Mouse (Mus musculus) right cerebral cortex, postnatal 10 days (tissue): ENCODE measurements around the gene Chsy1.

Source experiments
- DNase-seq, 2 experiments: peaks; one replicate each; pipeline ENCODE4 v3.0.0; 2021; ENCODE audit warnings: low spot score in 2 of 2

The Chsy1 gene

GRCm38 (mm10) chr7:66212887-66213286 lies 103.6 kb downstream of the Chsy1 start:
- no peak for DNase-seq

GRCm38 (mm10) chr7:66214477-66214876 lies 105.2 kb downstream of the Chsy1 start:
- DNase-seq = no peak

DNA sequence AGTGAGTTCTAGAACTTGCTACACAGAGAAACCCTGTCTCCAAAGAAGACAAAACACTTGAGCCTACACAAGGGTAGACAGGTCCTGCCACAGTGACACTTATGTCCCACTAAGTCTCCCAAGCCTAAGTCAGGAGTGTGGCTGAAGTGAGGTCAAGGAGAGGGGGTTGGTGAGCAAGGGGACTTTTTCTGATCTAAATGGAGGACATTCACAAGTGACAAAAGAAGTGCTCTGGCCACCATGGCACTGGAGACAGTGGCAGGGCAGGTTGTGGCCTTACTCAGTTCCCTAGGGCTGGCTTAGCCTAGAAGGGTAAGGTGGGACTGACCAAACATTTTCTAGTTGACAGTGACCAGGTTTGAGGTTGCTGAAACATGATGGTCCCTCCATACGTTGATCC lies 106.6 kb downstream of the Chsy1 start:
- DNase-seq = no peak

DNA sequence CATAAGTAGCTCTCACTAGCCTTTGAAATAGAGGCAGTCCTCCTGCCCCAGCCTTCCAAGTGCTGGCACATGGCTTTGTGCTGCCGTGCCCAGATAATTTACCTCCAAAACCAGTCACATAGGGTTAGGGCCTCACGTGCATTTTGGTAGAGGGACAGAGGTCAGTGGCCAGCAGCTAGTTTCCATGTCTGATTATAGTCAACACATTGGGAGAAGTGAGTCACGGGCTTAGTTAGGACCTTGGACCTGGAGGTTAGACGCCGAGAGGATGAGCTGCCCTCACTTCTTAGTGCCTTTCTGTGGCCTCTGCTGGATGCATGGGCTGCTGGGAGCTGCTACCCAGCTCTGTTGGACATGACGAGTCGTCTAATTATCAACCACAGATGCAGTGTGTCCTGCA lies 107.7 kb downstream of the Chsy1 start:
- peak in 1 of 2 experiments; percentile 12 for DNase-seq

DNA sequence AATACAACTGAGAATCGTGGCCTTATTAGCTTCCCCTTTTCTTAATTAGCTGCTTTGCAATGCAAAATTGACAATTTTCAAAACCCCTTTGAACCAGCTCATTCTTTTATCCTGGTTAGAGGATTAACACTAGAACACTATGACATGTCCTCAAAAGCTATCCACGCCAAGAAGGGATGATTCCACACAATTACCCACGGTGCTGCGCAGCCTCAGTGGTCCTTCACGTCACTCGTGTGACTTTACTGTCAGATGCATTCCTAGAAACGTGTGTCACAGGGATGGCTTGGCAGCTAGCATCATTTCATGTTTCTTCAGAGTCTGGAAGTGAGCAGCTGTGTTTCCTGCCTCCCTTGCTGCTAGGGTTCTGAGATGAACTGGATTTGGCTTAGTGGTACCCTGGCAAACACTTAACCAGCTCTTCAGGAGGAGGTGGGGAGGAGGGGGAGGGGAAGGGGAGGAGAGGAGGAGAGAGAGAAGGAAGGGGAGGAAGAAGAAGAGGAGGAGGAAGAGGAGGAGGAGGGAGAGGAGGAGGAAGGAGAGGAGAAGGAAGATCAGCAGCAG lies 108.3 kb downstream of the Chsy1 start:
- DNase-seq = no peak

DNA sequence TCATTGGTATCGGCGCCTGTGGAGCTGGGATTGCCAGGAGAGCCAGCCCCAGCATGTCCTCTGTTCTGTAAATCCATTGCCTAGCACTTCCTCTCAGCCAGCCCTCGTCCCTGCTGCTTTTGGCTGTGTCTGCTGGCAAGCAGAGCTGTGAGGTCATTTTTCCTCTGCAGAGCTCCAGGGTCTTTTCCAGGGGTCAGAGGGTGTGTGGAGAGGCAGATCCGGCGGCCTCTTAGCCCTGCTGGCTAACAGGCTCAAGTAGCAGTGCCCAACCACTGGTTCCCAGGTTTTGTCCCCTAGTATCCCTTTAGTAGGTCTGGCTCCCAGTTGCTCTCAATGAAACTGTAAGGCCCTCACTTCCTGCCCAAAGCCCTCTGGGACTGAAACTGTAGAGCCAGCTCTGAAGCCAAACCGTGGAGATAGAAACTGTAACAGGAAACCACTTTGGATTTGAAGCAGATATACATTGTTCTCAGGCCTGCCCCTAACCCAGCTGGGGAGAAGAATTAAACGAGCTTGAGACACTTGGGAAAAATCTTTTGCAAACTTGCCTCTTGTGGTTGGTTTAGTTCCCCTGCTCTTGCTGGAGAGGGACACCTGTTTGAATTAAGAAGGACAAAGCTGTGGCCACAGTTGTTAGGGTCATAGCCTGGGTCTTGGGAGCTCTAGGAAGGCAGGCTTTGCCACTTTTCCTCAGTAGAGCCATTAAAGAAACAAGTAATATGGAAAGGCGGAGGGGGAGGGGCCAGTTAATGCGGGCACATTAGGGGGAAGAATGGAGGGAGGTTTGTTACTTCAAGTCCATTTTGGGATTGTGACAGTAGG lies 109.1 kb downstream of the Chsy1 start:
- peak; percentile 40 to 52 for DNase-seq

DNA sequence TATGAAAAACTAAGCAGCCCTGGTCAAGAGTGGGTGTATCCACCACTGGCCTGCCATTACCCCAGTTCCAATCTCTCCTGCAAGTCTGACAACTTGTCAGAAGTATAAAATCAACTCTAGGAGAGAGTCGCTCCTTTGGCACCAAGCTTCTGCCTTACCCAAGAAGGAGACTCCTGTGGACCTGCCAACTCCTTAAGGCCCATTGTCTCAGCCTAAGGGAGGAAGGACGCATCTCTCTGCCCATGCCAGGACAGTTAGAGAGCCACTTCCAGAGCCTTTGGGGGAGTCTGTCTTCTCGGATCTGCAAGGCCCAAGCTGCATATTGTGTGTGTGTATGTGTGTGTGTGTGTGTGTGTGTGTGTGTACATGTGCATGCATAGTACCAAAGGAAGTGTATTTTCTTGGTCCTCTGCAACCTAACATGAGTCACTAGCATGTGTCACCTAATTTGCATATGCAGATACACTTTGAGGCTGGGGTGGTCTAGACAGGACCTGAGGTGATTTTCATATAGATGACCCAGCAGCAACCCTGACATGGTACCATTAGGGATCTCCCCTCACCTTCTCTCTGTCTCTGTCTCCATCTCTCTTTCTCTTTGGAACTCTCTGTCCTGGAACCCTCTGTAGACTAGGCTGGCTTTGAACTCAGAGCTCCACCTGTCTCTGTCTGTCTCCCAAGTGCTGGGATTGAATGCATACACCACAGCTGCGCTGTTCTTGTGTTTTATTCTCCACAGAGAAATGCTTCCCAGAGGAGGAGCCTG lies 109.9 kb downstream of the Chsy1 start:
- DNase-seq = no peak

DNA sequence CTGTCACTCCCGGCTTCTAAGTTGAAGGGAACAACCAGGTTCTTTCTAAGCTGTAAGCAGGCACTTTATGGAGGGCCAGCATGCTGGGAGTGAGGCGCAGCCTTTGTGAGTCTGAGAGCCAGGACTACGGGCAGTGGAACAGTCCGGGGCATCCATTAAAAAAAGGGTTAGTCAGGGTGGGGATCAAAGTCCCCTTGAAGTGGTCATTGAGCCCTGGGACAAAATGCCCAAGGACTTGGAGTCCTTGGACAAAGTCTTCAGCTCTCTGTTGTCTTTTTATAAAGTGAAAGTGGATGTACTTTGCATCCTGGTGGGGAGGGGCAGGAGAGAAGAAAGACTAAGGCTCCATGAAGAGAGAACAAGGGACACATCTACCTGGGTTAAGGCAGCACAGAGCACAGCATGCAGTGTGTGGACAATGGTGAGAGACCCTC lies 110.5 kb downstream of the Chsy1 start:
- no peak for DNase-seq

DNA sequence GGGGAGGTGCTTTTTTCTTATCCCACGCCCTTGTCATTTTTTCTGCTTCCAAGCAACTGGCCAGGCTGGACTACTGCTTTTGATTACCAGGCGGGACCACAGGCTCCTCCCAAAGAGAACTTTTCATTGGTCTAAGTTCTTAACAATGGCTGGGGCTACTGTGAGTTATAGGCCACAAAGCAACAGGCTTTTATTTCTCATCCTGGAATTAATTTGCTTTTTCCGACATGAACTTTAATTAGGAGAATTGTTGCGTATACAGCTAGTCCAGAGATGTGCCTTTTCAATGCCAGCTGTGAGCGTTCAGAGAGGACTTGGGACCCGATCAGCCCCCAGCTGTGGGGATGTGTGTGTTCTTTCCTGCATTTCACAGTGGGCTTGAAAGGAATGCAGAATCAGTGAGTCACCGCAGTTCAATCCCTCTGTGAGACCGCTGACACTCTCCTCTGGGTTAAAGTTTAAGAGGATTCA lies 113.3 kb downstream of the Chsy1 start:
- no peak for DNase-seq
